Mouse (Mus musculus) liver, adult 2 months (tissue): Measurements from ENCODE around the gene Ubxn6. TPM values are rescaled to one million over a fixed set of nuclear protein-coding genes. Genes with fewer than 3 reads are reported as not detected.

Source experiments
- DNase-seq: peaks from one replicate; pipeline ENCODE4 v3.0.0-alpha.2; 2011; ENCODE audit warnings: low read depth, low spot score; ENCODE audit errors: extremely low read depth
- H3K27ac ChIP-seq: fragments of 200-500 bp; replicated peaks from 2 replicates; pipeline ENCODE4 v1.5.1; 2012; ENCODE audit warnings: low read depth, mild to moderate bottlenecking, control low read depth, inconsistent platforms, low read length; ENCODE audit not compliant: insufficient read depth
- H3K27me3 ChIP-seq: fragments of 200-500 bp; 2 replicates; pipeline ENCODE4 v1.6.1; 2012; ENCODE audit warnings: mild to moderate bottlenecking, moderate library complexity, low read length, inconsistent platforms; ENCODE audit not compliant: control insufficient read depth, insufficient read depth
- H3K36me3 ChIP-seq: fragments of 200-500 bp; 2 replicates; pipeline ENCODE4 v1.6.1; 2012; ENCODE audit warnings: low read length, inconsistent platforms; ENCODE audit not compliant: control insufficient read depth, insufficient read depth
- H3K4me1 ChIP-seq: fragments of 200-500 bp; 2 replicates; pipeline ENCODE4 v1.6.1; 2011; ENCODE audit warnings: low read length; ENCODE audit not compliant: control insufficient read depth, insufficient read depth
- H3K4me3 ChIP-seq: fragments of 200-500 bp; 2 replicates; pipeline ENCODE4 v1.5.1; 2011; ENCODE audit warnings: low read depth, mild to moderate bottlenecking, control low read depth, low read length, moderate library complexity; ENCODE audit not compliant: insufficient read depth
- H3K79me2 ChIP-seq: fragments of 200-500 bp; 2 replicates; pipeline ENCODE4 v1.6.1; 2012; ENCODE audit warnings: inconsistent platforms, mild to moderate bottlenecking, low read length, moderate library complexity; ENCODE audit not compliant: control insufficient read depth, insufficient read depth
- H3K9ac ChIP-seq: fragments of 200-500 bp; 2 replicates; pipeline ENCODE4 v1.6.1; 2012; ENCODE audit warnings: low read depth, mild to moderate bottlenecking, control low read depth, inconsistent platforms, low read length
- CTCF ChIP-seq: fragments of 200-500 bp; IDR thresholded peaks from 2 replicates; pipeline ENCODE4 v1.5.1; 2011; ENCODE audit warnings: low read depth, low read length, control low read depth
- POLR2A ChIP-seq: fragments of 200-500 bp; IDR thresholded peaks from 2 replicates; pipeline ENCODE4 v1.6.1; 2011; ENCODE audit warnings: low read length, control low read depth; ENCODE audit not compliant: insufficient read depth; ENCODE audit errors: extremely low read depth
- WGBS: fragments of 180-500 bp; shearing (Covaris S2); methylation state at CpG from one replicate; pipeline ENCODE4 v1.1.7; 2018; 5-methylcytosine and 5-hydroxymethylcytosine counted together
- polyA plus RNA-seq: library from polyadenylated mRNA; depleted of rRNA; stranded (reverse); fragments of >200 nt; gene quantifications from 2 replicates; pipeline ENCODE4 v1.2.3, GENCODE M21; 2012; rRNA removed
- total RNA-seq: library from RNA; depleted of rRNA; stranded (reverse); fragments of >200 nt; gene quantifications from 2 replicates; pipeline ENCODE4 v1.2.3, GENCODE M21; 2014; rRNA removed

Ubxn6 gene
- total and polyA plus RNA-seq, 2 experiments = 34.9 to 55.8 TPM

DNA sequence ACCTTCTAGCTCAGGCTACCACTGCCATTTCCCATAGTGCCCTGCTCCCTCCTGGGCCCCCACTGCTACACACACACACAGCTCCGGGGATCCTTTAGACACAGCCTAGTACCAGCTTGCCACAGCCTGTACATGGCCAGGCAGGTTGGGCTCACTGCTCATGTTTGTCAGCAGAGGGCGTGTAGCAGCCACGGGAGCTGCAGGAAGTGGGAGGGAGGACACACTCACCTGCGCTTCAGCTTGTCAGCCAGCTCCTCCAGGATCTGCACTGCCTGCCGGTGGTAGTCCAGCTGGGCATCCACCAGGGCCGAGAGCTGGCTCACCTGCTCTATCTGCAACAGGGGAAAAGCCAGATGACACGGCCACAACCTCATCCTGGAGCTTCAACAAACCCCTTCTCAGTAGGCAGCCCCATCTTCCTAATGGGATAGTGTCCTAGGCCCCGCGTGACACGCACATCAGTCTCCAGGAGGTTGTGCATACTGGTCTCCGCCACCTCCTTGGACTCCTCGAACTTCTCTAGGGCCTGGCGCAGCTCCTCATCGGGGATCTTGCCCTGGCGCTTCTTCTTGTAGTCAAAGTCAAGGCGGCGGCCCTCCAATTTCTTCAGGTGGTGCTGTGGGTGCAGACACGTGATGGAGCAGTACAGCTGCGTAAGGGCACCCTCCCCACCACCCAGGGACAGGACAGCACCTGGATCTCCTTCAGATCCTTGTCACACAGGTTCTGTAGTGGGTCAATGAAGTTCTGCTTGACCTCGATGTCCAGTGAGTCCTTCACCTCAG, 56.3 kb downstream of the Ubxn6 start:
- WGBS = 70% methylated on average over 20 of the region's 20 CpGs
- H3K9ac ChIP-seq = no peak overlapping the region
- H3K79me2 ChIP-seq = peaks cover 13% of the 10 kb centered on the region; the same call in 1 of the 2 replicates
- no peak overlapping the region for H3K4me3 ChIP-seq
- H3K27me3 ChIP-seq = no peaks in the 10 kb centered on the region
- peaks cover 9% of the 10 kb centered on the region; the same call in 1 of the 2 replicates for H3K4me1 ChIP-seq
- H3K36me3 ChIP-seq = peaks cover 4% of the 10 kb centered on the region; the same call in 1 of the 2 replicates
- H3K27ac ChIP-seq = no peak overlapping the region
- TF ChIP-seq CTCF (peak; percentile 85), POLR2A (no peak)
- DNase-seq = peak; percentile 46

DNA sequence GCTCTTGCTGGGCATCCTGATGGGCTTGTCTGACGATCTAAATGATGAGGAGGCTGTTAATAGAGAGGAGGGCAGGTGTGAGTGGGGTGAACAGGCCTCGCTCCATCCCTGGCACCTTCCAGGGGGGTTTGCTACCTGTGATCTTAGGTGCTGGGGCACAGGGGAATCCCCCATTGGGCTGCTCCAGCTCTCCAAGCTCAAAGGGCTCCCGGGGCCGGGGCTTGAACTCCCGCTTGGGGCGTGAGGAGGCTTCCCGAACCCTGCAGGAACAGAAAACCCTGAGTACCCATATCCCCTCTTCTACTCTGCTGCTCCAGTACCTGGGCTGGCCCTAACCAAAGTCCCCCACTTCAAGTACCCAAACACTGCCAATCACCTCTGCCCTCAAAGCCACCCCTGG, 57.0 kb downstream of the Ubxn6 start:
- H3K4me1 ChIP-seq = peaks cover 6% of the 10 kb centered on the region; the same call in 1 of the 2 replicates
- H3K4me3 ChIP-seq = no peak overlapping the region
- 89% methylated on average over 7 of the region's 7 CpGs for WGBS
- no peaks in the 10 kb centered on the region for H3K27me3 ChIP-seq
- H3K36me3 ChIP-seq = peaks cover 4% of the 10 kb centered on the region; the same call in 1 of the 2 replicates
- no peak for DNase-seq
- peaks cover 9% of the 10 kb centered on the region; the same call in 1 of the 2 replicates for H3K79me2 ChIP-seq
- TF ChIP-seq POLR2A = no peak
- TF ChIP-seq CTCF = no peak
- H3K27ac ChIP-seq = no peak overlapping the region
- no peak overlapping the region for H3K9ac ChIP-seq

Other genes starting within 250 kb of the Ubxn6 start
- gene Zfp119a, start 196.1 kb downstream of the Ubxn6 start, total RNA-seq = 4.7 and 5.2 TPM in 2 replicates
- gene Zfp119a, start 196.1 kb downstream of the Ubxn6 start, polyA plus RNA-seq = 0.24 and 0.35 TPM in 2 replicates
- gene Zfp959, start 182.9 kb downstream of the Ubxn6 start, total RNA-seq = 5.8 and 8.3 TPM in 2 replicates
- gene Zfp959, start 182.9 kb downstream of the Ubxn6 start, polyA plus RNA-seq = 0.77 and 1.2 TPM in 2 replicates
- gene Zfp119b, start 125.5 kb downstream of the Ubxn6 start, total RNA-seq = 3.1 and 4.3 TPM in 2 replicates
- 0.26 and 0.40 TPM in 2 replicates for gene Zfp119b, start 125.5 kb downstream of the Ubxn6 start, polyA plus RNA-seq
- gene Ebi3, start 122.4 kb downstream of the Ubxn6 start, total RNA-seq = 0.18 and 1.3 TPM in 2 replicates
- gene Ebi3, start 122.4 kb downstream of the Ubxn6 start, polyA plus RNA-seq = 0.61 and 2.3 TPM in 2 replicates
- gene Yju2, start 115.9 kb downstream of the Ubxn6 start, total RNA-seq = 3.6 and 4.1 TPM in 2 replicates
- gene Yju2, start 115.9 kb downstream of the Ubxn6 start, polyA plus RNA-seq = 3.4 and 4.1 TPM in 2 replicates
- gene Shd, start 104.6 kb downstream of the Ubxn6 start, total RNA-seq = not detected in 2 replicates
- 0.20 and 0.35 TPM in 2 replicates for gene Shd, start 104.6 kb downstream of the Ubxn6 start, polyA plus RNA-seq
- not detected in 2 replicates for gene Fsd1, start 88.5 kb downstream of the Ubxn6 start, total RNA-seq
- gene Fsd1, start 88.5 kb downstream of the Ubxn6 start, polyA plus RNA-seq = not detected in 2 replicates
- 30.9 and 35.3 TPM in 2 replicates for gene Stap2, start 69.4 kb downstream of the Ubxn6 start, total RNA-seq
- 38.8 and 44.8 TPM in 2 replicates for gene Stap2, start 69.4 kb downstream of the Ubxn6 start, polyA plus RNA-seq
- gene Mpnd, start 69.3 kb downstream of the Ubxn6 start, total RNA-seq = 86.2 and 93.2 TPM in 2 replicates
- 142 and 175 TPM in 2 replicates for gene Mpnd, start 69.3 kb downstream of the Ubxn6 start, polyA plus RNA-seq
- 8.8 and 10.5 TPM in 2 replicates for gene Sh3gl1, start 38.4 kb downstream of the Ubxn6 start, total RNA-seq
- gene Sh3gl1, start 38.4 kb downstream of the Ubxn6 start, polyA plus RNA-seq = 33.5 and 40.0 TPM in 2 replicates
- gene Chaf1a, start 34.6 kb downstream of the Ubxn6 start, total RNA-seq = 0.37 and 0.81 TPM in 2 replicates
- gene Chaf1a, start 34.6 kb downstream of the Ubxn6 start, polyA plus RNA-seq = 0.26 and 0.31 TPM in 2 replicates
- gene Hdgfl2, start 4.6 kb upstream of the Ubxn6 start, total RNA-seq = 11.3 and 13.8 TPM in 2 replicates
- 29.0 and 30.2 TPM in 2 replicates for gene Hdgfl2, start 4.6 kb upstream of the Ubxn6 start, polyA plus RNA-seq
- 2.1 and 2.3 TPM in 2 replicates for gene Plin4, start 34.8 kb upstream of the Ubxn6 start, total RNA-seq
- 1.8 and 2.8 TPM in 2 replicates for gene Plin4, start 34.8 kb upstream of the Ubxn6 start, polyA plus RNA-seq
- 19.2 and 24.6 TPM in 2 replicates for gene Plin5, start 42.6 kb upstream of the Ubxn6 start, total RNA-seq
- 42.7 and 58.2 TPM in 2 replicates for gene Plin5, start 42.6 kb upstream of the Ubxn6 start, polyA plus RNA-seq
- gene Lrg1, start 47.0 kb upstream of the Ubxn6 start, total RNA-seq = 90.0 and 116 TPM in 2 replicates
- gene Lrg1, start 47.0 kb upstream of the Ubxn6 start, polyA plus RNA-seq = 543 and 600 TPM in 2 replicates
- 1.3 TPM in 2 replicates for gene Sema6b, start 65.3 kb upstream of the Ubxn6 start, total RNA-seq
- gene Sema6b, start 65.3 kb upstream of the Ubxn6 start, polyA plus RNA-seq = 2.7 and 3.9 TPM in 2 replicates
- gene Tnfaip8l1, start 87.4 kb upstream of the Ubxn6 start, total RNA-seq = 16.2 and 20.9 TPM in 2 replicates
- gene Tnfaip8l1, start 87.4 kb upstream of the Ubxn6 start, polyA plus RNA-seq = 21.8 and 25.5 TPM in 2 replicates
- gene Mydgf, start 108.9 kb upstream of the Ubxn6 start, total RNA-seq = 89.4 and 91.1 TPM in 2 replicates
- gene Mydgf, start 108.9 kb upstream of the Ubxn6 start, polyA plus RNA-seq = 81.1 and 86.0 TPM in 2 replicates
- 10.7 and 20.1 TPM in 2 replicates for gene Dpp9, start 143.9 kb upstream of the Ubxn6 start, total RNA-seq
- gene Dpp9, start 143.9 kb upstream of the Ubxn6 start, polyA plus RNA-seq = 55.4 and 60.3 TPM in 2 replicates
- gene Fem1a, start 181.8 kb upstream of the Ubxn6 start, total RNA-seq = 11.5 and 12.1 TPM in 2 replicates
- 16.6 and 18.9 TPM in 2 replicates for gene Fem1a, start 181.8 kb upstream of the Ubxn6 start, polyA plus RNA-seq
- 2.5 and 3.4 TPM in 2 replicates for gene Ticam1, start 201.8 kb upstream of the Ubxn6 start, total RNA-seq
- gene Ticam1, start 201.8 kb upstream of the Ubxn6 start, polyA plus RNA-seq = 20.9 and 27.7 TPM in 2 replicates
- gene Plin3, start 217.8 kb upstream of the Ubxn6 start, total RNA-seq = 23.0 and 28.1 TPM in 2 replicates
- gene Plin3, start 217.8 kb upstream of the Ubxn6 start, polyA plus RNA-seq = 20.6 and 21.5 TPM in 2 replicates
- not detected in 2 replicates for gene Arrdc5, start 225.3 kb upstream of the Ubxn6 start, total RNA-seq
- gene Arrdc5, start 225.3 kb upstream of the Ubxn6 start, polyA plus RNA-seq = not detected in 2 replicates
- 0.92 and 2.7 TPM in 2 replicates for gene Uhrf1, start 228.3 kb upstream of the Ubxn6 start, total RNA-seq
- gene Uhrf1, start 228.3 kb upstream of the Ubxn6 start, polyA plus RNA-seq = 0.20 and 0.22 TPM in 2 replicates